Mouse (Mus musculus): Measurements from ENCODE around the gene Acot12.
"Not testable (repeated sequence)": the region's sequence is repeated elsewhere in the genome, so short reads cannot be mapped to it uniquely, and the experiment has no call there.

The Acot12 gene

GRCm38 (mm10) chr13:91759791-91760190, 18.5 kb downstream of the Acot12 start:
- DNase-seq (ENCODE audit: low read depth, low spot score) = no peak

DNA sequence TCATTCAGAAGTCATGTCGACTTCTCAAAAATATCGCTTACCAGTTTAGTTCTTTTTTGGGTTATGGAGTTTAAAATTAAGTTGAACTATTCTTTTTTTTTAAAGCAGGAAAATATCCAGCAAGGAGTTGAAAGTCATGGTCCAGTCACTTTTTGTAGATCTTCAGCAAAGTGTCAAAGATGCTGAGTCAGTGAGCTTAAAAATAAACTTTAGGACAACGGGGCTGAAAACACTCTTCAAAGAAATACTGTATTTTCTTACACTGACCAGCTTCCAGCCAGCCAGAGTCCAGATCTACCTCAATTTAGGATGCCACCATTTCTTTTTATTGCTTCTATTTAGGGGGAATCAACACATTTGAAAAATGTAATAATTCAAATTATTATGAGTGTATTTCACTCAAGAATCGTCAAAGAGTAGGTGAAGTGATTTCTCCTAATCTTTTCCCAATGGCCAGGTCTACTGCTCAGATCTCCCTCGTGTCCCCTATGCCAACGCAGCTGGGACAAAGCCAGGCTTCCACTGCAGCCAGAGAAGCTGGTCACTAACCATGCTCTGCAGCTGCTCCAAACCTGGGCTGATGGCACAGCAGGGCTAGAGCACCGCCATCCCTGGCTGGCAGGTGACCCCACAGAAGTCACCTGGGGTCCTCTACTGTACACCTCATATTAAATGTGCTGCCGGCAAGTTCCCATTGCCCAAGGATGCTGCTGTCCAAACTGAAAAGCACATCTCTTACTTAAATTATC, 19.2 kb downstream of the Acot12 start:
- DNase-seq (ENCODE audit: low read depth, low spot score) = no peak

GRCm38 (mm10) chr13:91761654-91762445, 20.5 kb downstream of the Acot12 start:
- no peak for DNase-seq (ENCODE audit: low read depth, low spot score)

GRCm38 (mm10) chr13:91763654-91764053, 22.3 kb downstream of the Acot12 start:
- not testable (repeated sequence) for DNase-seq (ENCODE audit: low read depth, low spot score)

- no peak for DNase-seq (ENCODE audit: low read depth, low spot score)
Measured at GRCm38 (mm10) chr13:91765627-91766026, 24.3 kb downstream of the Acot12 start.

GRCm38 (mm10) chr13:91768683-91769651, 27.7 kb downstream of the Acot12 start:
- no peak for DNase-seq (ENCODE audit: low read depth, low spot score)

GRCm38 (mm10) chr13:91778092-91778491, 36.8 kb downstream of the Acot12 start:
- DNase-seq (ENCODE audit: low read depth, low spot score) = no peak

- DNase-seq (ENCODE audit: low read depth, low spot score) = peak; percentile 17
Measured at GRCm38 (mm10) chr13:91779892-91780291, 38.6 kb downstream of the Acot12 start.

- DNase-seq (ENCODE audit: low read depth, low spot score) = no peak
Measured at GRCm38 (mm10) chr13:91792035-91792434, 50.7 kb downstream of the Acot12 start.

DNA sequence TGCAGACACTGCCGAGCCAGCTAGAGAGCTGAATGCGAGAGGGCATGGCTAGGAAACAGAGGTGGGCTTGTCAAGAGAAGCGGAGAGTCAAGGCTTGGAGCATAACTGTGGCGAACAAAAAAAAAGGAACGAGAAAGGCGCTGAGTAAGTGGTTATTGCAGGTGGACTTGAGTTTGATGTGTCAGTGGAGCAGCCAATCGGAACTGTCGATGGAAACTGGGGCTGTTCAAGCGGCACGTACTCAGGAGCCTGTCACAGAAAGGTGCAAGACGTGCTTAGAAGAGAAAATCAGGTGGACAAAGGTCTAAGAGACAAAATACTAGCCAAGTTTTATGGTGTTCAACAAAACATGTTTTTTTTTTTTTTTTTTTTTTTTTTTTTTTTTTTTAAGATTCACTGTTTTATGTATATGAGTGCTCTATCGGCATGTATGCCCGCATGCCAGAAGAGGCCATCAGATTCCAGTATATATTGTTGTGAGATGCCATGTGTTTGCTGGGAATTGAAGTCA, 53.7 kb downstream of the Acot12 start:
- no peak for DNase-seq (ENCODE audit: low read depth, low spot score)

DNA sequence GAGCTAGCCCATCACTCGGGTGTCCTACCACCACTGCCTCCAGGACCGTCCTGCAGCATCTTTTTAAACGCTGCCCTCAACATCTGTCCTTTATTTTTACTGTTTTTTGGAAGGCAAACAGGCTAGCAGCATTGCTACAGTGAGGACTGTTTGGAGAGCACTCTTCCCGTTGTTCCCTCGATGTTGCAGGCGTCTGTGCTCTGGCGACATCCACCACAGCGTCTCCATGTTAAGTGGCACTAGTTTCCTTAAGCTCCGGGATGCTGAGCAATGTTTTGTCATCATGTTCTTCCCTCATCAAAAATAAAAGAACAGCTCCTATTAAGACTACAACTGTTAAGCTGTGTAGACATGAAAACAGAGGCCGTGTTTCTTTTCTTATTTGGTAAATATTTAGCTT, 54.3 kb downstream of the Acot12 start:
- DNase-seq (ENCODE audit: low read depth, low spot score) = no peak

DNA sequence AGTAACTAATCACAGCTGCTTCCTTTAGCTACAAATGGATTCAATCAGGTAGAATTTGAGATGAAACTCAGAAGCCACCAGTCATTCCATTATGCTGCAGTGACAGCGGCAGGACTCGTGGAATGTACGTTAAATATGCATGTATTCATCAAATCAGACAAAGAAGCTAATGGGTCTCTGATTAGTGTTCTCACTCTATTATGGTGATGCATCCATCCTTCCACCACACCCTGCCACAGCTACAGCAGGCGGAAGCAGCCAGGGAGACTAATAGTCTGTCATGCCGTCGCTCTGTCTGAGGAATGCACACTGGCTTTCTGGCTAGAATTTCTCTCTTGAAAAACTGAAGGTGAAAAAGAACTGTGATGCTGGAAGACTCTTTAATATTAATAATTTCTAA, 54.7 kb downstream of the Acot12 start:
- no peak for DNase-seq (ENCODE audit: low read depth, low spot score)

DNA sequence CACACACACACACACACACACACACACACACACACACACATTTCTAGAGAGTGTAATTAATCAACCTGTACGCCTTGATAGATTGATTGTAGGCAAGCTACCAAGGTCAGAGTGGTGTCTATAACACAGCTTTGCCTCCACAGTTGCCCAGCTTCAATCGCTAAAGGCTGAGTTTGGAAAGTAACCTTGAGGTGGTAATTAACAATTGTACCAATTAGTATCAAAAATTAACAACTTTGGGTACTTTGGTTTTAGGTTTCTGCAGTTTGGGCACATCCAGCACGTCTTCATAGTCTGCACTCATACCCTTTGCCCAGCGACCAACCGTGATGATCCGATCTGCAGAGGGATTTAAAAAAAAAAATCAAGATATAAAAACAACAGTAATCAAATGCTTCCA, 55.6 kb downstream of the Acot12 start:
- no peak for DNase-seq (ENCODE audit: low read depth, low spot score)

DNA sequence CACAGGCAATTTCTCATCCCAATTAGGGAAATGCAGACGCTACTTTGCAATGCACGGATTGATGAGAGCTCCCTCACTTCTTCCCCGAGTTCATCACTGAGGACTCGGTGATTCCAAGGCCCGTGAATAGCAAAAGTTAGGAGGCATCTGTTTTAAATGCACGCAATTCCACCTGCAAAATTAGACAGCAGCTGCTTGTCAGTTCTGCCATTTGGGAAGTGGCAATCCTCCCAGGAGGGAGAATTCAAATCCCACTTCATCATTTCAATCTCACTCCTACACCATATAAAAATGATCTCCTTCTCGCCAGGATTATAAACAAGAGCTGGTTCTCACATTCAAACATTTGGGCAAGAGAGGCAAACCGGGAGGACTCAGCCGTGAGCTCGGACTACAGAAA, 56.1 kb downstream of the Acot12 start:
- peak; percentile 44 for DNase-seq (ENCODE audit: low read depth, low spot score)

DNA sequence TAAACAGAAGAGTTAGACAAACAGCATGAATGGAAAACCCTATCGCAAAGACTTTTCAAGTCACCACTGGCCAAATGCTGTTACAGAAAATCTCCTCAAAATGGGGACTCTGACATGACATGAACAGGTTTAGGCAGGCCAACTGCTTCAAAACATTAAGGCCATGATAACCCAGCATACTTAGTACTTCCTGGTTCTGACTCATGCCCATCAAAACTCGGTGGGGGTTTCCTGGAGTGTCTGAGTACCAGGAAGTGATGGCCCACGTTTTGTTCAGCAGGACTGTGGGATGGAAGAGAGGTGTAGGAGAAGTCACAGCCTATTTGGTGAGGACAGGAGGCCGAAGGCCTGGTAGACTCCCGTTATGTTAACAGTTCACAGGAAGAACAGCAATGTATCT, 60.4 kb downstream of the Acot12 start:
- DNase-seq (ENCODE audit: low read depth, low spot score) = no peak

DNA sequence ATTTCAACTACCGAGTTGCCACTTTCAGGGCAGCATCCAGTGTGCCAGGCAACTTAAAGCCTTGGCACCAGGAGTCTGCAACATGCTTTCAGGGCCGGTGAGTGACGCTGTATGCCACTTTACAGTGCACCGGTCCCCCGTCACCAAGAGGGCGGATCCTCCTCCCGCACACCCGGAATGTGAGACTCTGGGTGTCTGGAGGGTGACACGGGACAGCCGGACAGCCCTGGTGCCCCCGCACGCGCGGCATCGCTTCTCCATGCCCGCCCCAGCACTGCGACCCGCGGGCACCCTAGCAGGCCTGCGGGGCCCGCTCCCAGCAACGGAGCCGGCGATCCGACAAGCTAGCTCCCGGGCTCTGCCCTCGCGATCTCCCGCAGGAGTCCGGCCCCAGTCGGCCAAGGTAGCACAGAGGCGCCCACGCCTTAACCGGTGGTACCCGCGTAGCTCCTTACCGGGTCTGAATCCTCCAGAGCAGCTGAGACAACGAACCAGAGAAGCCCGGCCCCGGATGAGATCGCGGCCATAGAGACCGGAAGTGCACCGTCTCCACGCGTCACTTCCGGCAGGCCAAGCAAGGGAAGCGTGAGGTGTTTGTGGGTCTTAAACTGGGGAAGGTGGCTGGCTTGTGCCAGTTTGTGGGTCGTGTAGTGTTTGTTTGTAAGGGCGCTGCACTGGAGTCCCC, 66.0 kb downstream of the Acot12 start, which contains the start of gene Zcchc9:
Gene Zcchc9, minus strand, starts transcription at position 551 of the 685 bp plus-strand sequence.
- peak; percentile 91 for DNase-seq (ENCODE audit: low read depth, low spot score)

DNA sequence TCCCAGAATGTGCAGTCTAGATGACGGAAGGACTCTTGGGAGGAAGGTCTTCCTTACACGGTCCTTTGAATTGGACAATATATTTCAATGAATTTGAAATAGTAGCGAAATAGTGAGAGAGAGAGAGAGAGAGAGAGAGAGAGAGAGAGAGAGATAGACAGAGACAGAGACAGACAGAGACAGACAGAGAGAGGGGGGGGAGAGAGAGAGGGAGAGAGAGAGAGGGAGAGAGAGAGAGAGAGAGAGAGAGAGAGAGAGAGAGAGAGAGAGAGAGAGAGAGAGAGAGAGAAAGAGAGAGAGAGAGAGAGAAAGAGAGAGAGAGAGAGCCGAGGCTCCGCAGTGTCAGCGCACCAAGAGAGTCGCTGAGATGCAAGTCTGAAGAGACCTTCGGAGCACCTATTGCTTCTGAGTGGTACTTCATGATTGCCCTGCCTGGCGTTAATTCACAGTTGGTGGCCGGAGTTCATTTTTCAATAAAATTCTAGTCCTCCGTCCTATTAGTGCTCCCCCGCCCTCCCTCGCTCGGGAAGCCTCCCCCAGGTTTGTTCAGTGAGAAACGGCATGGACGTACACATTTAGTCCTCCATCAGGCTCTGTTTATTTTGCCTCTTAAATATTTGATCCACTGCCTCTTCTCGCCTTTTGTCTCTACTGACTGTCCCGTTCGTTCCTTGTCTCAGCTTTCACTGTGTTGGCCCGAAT, 66.7 kb downstream of the Acot12 start:
- no peak for DNase-seq (ENCODE audit: low read depth, low spot score)

DNA sequence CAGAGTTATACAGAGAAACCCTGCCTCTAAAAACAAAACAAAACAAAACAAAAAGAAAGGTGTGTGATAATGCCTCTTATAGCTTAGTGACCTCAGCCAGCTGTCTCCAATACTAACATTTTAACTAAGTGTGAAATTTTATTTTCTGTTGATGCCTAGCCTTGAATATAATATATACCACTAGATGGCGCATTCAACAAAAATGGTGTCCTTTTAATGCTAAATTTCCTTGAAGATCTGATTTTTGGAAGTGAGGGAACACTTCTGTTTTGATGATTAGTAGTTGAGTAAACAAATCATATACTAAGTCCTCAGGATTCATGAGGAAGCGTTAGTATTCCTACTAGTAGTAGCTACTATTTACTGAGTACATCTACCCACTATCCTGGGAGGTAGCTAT, 68.2 kb downstream of the Acot12 start:
- DNase-seq (ENCODE audit: low read depth, low spot score) = no peak

GRCm38 (mm10) chr13:91814670-91815069, 73.4 kb downstream of the Acot12 start:
- no peak for DNase-seq (ENCODE audit: low read depth, low spot score)

DNA sequence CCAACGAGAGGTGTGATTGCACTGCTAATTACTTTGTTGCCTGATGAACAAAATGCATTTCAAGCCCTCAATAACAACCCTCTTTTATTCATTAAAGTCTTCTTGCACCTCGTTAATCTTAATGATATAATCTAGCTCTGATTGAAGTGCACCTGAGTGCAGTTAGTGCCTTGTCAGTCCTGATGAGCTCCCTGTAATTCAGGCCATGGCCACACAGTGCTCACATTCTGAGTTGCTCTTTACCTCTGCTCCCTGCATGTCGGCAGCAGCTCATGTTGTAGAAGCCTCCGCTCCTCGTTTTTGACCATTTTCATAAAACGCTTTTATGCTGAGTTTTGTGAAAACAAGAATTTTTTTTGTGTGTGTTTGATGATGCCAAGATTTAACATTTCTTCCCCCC, 82.4 kb downstream of the Acot12 start:
- no peak for DNase-seq (ENCODE audit: low read depth, low spot score)

Data from telencephalon, adult 2 months (tissue).